Mouse (Mus musculus) liver, adult (tissue): ENCODE results near the gene C130032M10Rik.
A peak's percentile ranks its signal among the peaks of the same experiment; 100 is the strongest.

Experiments
- GATA4 ChIP-seq: IDR thresholded peaks from 2 replicates; pipeline ENCODE4 v1.6.1; 2014; ENCODE audit warnings: mild to moderate bottlenecking, low read length; ENCODE audit not compliant: insufficient replicate concordance

Gene C130032M10Rik

DNA sequence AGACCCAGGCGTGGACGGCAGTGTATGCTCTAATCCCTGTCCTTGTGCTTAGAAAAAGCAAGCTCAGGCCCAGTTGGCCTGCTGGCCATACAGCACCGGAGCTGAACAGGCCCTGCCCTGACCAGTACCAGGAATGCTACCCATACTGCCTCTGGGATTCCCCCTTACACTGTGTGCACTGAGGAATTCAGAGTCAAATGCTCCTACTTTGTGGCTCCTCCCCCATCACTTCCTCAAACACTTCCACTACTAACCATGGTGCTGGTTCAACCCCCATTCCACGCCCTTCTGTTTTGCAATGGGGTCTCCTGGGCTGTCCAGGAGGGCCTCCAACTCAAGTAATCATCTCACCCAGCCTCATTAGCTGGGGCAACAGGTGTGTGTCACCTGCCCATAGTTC is 18.4 kb downstream of the C130032M10Rik start:
- no peak for TF ChIP-seq GATA4

DNA sequence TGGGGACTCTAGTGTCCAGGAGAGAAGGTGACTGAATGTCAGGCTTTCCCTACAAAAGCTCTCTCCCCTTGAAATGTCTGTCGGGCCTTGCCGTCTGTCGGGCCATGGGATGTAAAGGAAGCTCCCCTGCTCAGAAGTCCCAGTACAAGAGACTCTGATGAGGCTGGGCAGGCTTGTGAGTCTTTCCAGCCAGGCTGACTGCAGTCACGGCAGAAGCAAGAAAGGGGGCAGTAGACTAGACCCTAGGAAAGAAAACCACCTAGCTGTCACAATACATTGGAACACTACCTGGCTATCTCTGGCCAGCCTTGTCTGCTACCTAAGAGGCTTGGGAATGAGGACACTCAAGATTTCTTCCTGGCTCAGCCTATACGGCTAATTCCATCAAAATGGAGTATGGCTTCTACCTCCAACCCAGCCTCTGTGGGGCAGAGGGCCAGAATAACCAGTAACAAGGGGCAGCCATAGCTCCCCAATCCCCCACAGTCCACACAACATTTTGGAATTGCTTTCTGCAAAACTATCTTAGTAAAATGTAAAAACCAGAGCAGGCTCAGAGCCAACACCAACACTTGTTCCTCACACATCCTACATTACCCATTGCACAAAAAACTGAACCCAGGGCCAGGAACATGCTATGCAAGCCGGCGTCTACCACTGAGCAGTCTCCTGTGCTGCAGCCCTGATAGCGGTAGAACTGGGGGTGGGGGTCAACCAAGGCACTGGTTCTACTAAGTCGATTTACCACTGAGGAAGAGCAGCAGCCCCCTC is 19.4 kb downstream of the C130032M10Rik start:
- no peak for TF ChIP-seq GATA4

DNA sequence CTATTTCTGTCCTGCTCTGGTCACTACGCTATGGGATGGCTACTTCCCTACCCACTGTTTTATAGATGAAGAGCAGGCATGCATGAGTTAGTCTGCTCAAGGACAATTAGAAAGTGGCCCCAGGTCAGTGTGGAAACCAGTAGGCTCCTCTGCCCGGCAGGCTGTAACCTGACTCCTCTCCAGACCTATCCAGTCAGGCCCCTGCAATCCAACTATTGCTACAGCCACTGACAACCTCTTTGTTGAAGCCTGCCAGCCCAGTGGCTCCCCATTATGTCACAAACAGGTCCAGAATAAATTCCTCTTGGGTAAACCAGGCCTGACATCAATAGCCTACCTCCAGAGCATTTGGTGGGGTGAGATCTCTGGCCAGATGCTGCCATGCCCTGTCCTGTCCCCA is 21.1 kb downstream of the C130032M10Rik start:
- TF ChIP-seq GATA4 = no peak

DNA sequence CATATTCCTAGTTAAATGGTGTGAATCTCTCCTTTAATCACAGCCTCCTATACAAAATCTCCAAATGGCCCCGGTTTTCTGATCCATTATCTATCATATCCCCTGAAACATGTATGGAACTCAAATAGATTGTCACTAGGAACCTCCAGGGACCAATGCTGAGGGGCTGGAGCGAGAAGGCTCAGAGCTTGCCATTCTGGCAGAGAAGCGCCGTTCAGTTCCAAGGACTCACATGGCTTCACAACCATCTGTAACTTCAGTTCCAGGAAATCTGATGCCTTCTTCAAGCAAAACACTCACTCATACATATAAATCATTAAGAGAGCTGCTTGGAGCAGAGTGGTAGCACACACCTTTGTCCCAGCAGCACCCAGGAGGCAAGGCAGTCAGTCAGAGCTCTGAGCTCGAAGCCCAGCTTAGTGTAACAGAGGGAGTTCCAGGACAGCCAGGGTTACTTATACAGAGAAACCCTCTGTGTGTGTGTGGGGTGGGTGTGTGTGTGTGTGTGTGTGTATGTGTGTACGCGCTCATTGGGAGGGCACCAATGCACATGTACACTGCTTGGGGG is 23.6 kb downstream of the C130032M10Rik start:
- no peak for TF ChIP-seq GATA4

DNA sequence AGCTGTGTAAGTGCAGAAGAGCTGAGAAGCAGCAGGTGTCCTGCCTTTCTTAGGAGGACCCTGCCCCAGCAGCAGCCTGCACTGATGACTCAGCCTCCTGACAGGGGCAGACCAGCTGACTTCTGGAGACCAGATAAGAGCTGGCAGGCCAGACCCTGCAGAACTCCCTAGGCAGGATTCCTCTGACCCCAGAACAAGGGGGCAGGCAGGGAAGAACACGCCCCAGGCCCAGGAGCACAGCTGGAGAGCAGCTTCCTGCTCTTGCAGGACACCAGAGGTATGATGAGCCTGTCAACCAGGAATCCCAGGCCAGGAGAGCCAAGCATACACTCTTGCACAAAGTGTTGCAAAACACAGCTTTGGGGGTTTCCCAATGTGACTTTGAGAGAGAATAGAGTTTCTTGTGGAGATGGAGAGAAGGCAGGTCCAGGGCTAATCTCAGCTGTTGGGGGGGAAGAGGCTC is 25.8 kb downstream of the C130032M10Rik start:
- no peak for TF ChIP-seq GATA4

DNA sequence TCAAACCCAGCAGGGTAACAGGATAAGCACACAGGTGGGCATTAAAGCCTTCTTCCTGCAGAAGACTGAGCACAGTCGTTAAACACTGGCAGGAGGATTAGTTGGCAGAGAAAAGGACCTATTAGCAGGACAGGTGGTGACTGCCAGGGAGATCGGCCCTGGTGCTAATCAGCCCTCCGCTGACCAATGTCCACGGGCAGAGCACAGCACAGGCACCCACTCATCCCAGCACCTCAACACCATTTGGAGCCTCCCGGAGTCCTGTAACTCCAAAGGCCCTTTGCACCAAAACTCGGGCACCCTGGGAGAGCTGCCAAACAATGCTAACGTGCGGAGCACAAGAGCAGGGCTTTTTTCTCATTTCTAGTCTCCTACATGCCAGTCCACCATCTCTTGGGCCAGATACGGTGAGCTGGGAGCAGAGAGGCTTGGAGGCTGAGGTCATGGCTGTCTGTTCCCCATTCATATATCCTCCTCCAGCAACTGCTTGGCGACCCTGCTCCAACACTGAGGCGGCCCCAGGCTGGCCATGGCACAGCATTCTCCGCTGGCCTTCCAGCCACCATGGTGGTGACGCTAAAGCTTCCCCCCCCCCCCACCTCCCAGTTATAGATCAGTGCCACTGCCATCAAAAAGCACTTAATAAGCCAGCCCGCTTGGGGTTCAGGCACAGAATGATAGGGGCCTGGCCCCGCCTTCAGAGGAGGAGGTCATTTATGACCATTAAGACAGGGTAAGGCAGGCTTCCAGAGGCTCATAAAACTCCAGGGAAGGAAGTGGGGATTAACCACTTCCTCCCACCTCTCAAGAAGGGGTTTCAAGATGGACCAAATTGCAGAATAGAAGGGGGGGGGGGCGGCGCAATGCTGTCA is 28.6 kb downstream of the C130032M10Rik start:
- no peak for TF ChIP-seq GATA4

DNA sequence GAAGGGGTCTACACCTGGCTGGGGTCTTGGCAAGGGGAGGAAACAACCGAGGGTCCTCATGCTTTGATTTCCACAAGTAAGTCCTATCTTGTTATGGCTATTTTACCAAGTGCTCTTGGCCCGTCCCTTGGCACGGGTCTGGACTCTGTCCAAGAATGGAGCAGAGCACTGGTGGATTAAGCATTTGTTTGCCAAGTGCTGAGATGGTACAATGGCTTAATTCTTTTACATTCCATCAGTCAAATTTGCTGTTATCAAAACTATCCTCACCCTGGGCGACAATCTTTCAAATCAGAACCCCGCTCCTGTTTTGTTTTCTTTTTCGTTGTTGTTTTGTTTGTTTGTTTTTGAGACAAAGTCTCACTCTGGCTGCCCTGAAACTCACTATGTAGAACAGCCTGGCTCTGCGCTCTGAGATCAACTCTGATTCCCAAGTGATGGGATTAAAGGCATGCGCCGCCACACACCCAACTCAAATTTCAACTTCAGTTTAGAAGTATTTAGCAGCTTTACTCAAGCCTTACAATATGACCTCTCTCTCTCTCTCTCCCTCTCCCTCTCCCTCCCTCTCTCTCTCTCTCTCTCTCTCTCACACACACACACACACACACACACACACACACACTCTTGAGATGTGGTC is 29.4 kb downstream of the C130032M10Rik start:
- no peak for TF ChIP-seq GATA4

DNA sequence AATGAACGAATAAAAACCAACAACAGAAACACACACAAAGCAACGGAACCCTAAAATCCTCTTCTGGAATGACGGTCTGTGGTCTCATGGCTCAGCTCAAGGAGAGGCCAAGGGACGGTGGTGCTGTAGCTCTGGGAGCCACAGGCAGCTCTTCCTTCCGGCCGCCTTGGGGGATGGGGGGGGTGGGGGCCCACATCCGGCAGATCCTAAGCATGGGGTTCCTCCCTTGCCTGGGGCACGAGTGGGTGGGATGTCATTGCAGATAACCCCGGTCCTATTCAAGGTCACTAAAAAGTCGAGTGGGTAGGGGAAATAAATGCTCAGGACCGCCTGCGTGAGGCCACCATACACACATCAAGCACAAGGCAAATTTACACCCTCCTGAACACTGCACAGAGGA is 31.3 kb downstream of the C130032M10Rik start:
- TF ChIP-seq GATA4 = peak; percentile 51; the same call in 1 of the 2 replicates

DNA sequence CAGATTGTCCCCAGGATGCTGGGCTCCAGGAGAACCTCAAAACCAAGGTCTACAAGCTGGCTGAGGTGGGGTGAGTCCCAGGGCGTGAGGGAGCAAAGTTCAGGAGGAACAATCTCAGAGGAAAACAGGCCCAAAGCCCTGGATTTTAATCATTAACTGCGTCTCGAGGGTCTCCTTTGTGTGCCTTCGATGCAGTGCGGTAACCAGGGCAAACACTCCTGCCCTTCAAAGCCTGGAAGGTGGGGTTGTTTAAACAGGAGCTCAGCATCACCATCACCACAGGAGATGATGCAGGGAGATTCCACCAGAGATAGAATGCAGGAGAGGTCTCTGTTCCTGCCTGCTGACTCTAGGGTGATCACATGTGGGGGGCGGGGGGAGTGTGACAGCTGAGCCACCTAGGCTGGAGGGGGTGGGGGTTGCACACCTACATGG is 32.2 kb downstream of the C130032M10Rik start:
- no peak for TF ChIP-seq GATA4

DNA sequence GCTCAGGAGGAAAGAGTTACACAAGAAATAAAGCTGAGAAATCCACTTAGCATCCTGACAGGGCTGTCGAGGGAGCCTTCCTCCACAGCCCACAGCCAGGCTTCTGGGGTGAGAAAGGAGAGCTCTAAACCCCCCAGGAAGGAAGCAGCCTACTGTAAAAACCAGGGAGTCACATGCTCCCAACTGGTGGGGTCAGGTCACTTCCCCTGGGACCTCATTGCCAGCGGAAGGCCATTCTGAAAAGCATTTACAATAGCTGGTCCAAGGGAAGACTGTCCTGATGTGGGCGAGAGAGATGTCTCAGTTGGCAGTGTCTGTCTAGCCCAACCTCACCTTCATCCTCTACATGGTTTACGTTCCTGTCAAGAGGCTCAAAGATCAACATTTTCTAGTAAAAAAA is 33.0 kb downstream of the C130032M10Rik start:
- TF ChIP-seq GATA4 = no peak

DNA sequence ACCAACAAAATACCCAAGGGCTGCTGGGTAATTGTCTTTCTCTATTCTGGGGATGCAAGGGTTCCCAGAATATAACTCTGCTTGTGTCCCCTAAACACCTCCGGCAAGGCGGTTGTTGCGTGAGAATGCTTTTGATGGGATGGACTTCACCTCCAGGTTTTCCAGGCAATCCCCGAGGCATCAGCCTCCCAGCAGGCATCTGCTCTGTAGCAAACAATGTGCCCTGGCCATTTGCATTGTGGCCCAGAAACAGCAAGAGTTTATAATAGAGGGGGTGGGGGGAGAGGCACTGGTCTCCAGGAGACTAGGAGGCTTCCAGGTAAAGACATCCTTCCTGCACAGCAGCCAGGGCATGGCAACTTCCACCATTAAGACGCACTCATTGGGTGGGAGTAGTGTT is 33.6 kb downstream of the C130032M10Rik start:
- no peak for TF ChIP-seq GATA4

DNA sequence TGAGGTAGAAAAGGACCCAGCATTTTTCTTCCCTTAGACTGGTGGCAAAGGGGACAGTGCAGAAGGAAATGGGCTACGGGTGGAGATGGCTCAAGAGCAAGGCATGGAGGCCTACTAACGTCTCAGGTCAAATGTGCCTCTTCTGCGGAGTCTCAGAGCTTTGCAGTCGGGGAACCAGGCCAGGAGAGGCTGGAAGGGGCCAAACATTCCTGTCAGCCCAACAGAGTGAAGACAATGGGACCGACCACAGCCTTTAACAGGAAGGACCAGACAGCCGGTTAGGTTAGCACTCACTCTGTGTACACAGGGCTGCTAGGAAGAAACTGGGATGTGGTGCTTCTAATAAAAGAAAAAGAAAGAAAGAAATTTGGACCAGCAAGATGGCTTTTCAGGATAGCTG is 34.5 kb downstream of the C130032M10Rik start:
- no peak for TF ChIP-seq GATA4

DNA sequence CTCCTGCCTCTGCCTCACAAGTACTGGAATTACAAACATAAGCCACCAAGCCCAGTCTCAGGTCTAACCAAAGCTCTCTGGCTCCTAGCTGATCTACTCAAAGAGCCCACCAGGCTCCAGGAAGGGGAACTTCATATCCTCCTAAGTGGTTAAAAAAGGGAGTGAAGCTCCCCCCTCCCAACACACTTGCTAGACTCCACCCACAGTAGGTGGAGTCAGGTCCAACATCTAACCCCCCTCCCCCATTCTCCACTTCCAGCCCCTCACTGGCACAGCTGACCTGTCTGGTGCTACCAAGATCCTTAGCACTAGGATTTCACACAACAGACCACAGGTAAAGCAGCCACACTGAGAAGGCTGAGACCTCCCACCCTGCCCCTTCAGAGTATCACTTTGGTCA is 38.3 kb downstream of the C130032M10Rik start:
- TF ChIP-seq GATA4 = no peak

DNA sequence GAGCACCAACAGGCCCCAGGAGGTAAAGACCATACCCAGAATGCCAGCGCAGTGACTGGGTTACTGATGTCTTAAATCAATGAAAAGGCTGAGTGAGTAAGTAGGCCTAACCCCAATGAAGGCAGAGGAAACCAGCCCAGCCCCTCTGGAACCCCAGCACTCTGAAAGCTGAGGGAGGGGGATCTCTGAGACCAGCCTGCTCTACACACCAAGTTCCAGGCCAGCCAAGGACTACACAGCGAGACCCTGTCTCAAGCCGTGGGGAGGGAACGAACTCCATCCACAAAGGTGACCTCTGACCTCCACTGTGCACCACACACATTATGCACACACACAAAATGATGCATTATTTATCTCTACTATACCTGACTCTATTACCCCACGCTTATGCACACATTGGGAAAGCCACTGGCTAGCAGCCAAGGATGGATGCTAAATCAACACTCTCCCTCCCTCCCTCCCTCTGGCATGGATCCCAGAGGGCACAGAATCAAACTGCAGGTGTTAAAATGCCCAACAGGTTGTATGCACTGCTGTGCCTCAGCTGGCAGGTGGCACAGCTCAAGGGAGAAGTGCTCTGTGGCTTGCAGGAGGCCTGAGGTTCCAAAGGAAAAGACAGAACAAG is 39.0 kb downstream of the C130032M10Rik start:
- TF ChIP-seq GATA4 = no peak
